Mouse (Mus musculus) granulocyte monocyte progenitor cell, adult 5-6 weeks (primary cell): Measurements from ENCODE around the gene Sorl1. TPM values are rescaled to one million over a fixed set of nuclear protein-coding genes. Genes with fewer than 3 reads are reported as not detected.

ENCODE experiments used
- ATAC-seq: replicated peaks from 2 replicates; pipeline ENCODE4 v1.8.0; 2016; ENCODE audit warnings: mild to moderate bottlenecking, moderate TSS enrichment, inconsistent platforms; ENCODE audit not compliant: poor library complexity, severe bottlenecking
- total RNA-seq, 2 experiments: library from RNA; stranded (forward) in 1 of 2; stranded (reverse) in 1 of 2; fragments of 200-712, 200-1000 nt in 1 of 2; fragments of >200 nt in 1 of 2; fragmentation: Nextera tagmentation in 1 of 2; gene quantifications; 2 replicates each; pipeline ENCODE4 v1.2.3; 2014 to 2017

The Sorl1 gene
- total RNA-seq, 2 experiments from 2014 or later = 22.0 to 45.2 TPM

GRCm38 (mm10) chr9:42125262-42125982 is 1.3 kb upstream of the Sorl1 start:
- ATAC-seq = no peak

GRCm38 (mm10) chr9:42123204-42123603 is 893 bp downstream of the Sorl1 start:
- no peak for ATAC-seq

DNA sequence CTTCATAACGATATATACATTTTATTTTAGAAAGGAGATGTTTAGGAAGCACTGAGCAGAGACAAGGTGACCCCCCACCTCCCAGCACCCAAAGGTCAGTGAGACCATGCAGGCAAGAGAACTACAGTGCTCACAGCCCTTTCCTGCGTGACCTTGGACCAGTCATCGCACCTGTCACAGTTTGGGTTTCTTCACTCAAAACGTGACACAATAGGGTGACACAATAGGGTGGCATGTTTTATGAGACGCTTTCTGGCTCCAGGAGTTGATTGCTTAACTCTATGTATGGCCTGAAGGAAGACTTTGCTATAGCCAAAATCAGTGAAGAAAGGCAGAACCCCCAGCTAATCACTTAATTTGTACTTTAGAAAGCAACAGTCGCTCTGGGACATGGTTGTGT is 1.7 kb downstream of the Sorl1 start:
- peak; percentile 69 for ATAC-seq

GRCm38 (mm10) chr9:42121631-42122354 is 2.3 kb downstream of the Sorl1 start:
- ATAC-seq = no peak; the same call in 1 of the 2 replicates

- no peak for ATAC-seq
Observed at GRCm38 (mm10) chr9:42116418-42117056, 7.6 kb downstream of the Sorl1 start.

- no peak for ATAC-seq
Observed at GRCm38 (mm10) chr9:42115078-42115477, 9.0 kb downstream of the Sorl1 start.

- no peak for ATAC-seq
Observed at GRCm38 (mm10) chr9:42113316-42113715, 10.8 kb downstream of the Sorl1 start.

- ATAC-seq = no peak
Observed at GRCm38 (mm10) chr9:42112691-42113090, 11.4 kb downstream of the Sorl1 start.

- ATAC-seq = no peak
Observed at GRCm38 (mm10) chr9:42111256-42111655, 12.8 kb downstream of the Sorl1 start.

DNA sequence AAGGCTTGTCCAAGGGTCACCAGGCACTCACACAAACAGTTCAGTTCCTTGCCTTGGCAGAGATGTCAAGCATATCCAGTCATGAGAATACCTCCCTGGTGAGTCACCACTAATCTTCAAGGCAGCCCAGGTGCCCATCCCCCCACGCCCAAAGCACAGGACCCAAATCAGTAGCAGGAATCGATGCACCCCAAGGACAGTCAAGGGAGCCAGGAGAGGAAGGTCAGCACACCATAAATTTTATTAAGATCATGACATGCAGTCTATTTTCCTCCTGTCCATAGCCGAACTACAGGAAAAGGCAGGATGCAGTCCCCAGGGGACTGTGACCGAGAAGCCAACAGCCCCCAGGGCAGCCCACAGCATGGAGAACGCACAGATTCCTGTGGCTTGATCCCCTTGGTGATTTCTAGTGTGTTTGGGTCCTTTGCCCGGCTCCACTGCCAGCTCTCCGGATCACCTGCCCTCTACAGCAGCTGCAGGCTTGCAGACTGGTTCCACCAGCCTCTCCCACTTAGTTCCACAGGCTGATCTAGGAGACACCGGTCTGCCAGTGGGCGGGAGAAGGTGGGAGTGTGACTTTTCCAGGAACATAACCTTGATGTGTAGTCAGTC is 14.2 kb downstream of the Sorl1 start:
- no peak for ATAC-seq

DNA sequence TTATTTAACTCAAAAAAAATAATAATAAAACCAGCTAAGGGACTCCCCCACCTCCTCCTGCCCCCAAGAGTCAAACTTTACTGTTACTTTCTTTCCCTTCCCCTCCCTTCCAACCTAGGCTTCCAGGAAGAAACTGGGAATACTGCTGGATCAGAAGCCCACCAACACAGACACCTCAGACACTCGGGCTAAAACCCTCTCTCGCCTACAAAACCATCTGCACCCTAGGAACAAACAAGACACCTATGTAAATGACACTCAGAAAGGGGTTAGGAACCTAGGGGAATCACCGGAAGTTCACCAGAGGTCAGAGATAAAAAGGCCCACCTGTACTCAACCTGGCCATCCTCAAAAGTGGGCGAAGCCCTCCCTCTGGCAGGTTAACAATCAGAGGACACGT is 15.0 kb downstream of the Sorl1 start:
- no peak for ATAC-seq

DNA sequence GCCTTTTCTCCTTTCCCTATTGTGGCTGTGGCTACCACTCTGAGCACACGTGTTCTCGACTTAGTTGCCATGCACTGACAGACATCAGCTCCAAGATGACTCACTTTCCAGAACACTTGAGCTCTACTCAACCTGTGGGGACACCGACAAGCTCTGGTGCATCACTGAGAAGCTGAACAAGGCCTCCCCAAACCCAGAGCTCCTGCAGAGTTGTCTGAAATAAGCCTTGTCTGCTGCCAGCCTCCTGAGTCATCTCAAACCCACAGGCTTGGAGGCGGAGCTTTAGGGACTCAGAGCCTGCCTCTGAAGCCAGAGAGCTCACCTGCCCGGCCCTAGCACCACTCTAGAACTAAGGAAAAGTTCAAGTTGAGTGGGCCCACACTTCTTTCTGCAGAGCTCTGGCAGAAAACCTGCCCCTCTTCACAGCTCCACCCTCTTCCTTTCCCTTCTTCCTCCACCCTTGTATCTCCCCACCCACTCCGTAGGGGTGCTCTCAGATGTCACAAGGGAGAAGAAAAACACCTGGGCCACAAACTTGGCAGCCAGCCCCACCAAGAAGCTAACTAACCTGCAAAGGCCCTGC is 15.6 kb downstream of the Sorl1 start:
- ATAC-seq = 0 out of 2 replicates have a peak, but pooled peaks have one; percentile 9

- ATAC-seq = no peak
Observed at GRCm38 (mm10) chr9:42107062-42107461, 17.0 kb downstream of the Sorl1 start.

DNA sequence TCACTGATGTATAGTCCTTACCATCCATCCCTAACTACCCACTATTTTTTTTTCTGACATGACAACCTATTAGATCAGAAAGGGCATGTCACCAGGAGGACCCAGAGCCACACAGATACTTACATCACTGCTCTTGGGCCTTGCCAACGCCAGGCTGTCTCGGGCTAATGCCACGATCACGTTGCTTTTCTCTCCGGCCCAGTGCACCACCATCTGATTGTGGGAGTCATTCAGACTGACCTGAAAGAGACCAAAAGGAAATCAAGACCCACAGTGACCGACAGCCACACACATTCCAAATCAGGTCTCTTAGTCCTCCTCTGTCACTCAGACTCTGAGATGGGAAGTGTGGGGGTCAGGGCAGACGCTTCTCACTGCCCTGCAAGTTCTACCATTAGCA is 17.8 kb downstream of the Sorl1 start:
- ATAC-seq = no peak

DNA sequence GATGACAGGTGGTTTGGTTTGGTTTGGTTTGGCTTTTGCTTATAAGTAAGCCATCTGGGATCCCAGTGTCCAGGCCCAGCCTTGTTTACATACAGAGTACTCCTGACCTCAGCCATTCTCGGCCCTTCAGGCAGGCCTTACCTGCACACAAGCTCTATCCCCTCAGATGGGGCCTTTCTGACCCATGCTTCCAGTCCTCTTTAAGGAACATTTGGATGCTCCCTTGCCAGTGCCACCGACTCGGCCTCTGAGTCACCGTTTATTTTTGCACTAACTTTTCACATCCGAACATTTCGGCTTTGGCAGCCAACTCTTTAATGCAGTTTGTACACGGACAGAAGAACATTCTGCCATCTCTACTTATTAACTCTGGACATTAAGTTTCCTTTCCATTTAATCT is 20.6 kb downstream of the Sorl1 start:
- no peak for ATAC-seq

DNA sequence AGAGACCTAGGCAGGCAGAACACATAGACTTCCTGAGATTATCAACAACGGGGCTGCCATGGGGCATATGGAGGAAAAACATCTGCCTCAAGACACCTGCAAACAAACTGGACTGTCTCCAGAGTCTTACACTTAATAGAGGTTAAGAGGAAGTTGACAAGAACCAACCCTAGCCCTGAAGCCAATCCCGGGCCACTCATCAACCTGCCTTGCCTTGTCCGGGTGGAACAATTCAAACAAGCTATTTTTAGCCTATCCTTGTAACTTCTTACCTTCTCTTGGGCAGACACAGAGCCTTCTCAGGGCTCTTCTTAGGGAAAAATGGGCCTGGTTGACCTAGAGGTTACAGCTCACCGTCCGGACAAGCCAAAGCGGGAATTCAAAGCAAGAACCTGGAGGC is 22.1 kb downstream of the Sorl1 start:
- ATAC-seq = no peak

GRCm38 (mm10) chr9:42101266-42101665 is 22.8 kb downstream of the Sorl1 start:
- no peak for ATAC-seq

GRCm38 (mm10) chr9:42100618-42101210 is 23.4 kb downstream of the Sorl1 start:
- ATAC-seq = no peak

GRCm38 (mm10) chr9:42098474-42099121 is 25.5 kb downstream of the Sorl1 start:
- no peak for ATAC-seq
